Mouse (Mus musculus) CH12.LX (cell line): Measurements from ENCODE around the gene Zscan29.

Experiments
- CHD2 ChIP-seq: IDR thresholded peaks from 2 replicates; pipeline ENCODE4 v1.6.1; 2011; ENCODE audit warnings: low read length, improper control_type of control experiment
- CTCF ChIP-seq, 2 experiments: IDR thresholded peaks in 1 of 2; conservative IDR thresholded peaks in 1 of 2; 2 replicates each; pipeline ENCODE4 v1.5.1; 2011 to 2012; ENCODE audit warnings: low read depth in 2 of 2, low read length in 2 of 2, improper control_type of control experiment in 1 of 2, inconsistent platforms in 1 of 2, mild to moderate bottlenecking in 1 of 2, moderate library complexity in 1 of 2
- EP300 ChIP-seq: IDR thresholded peaks from 2 replicates; pipeline ENCODE4 v1.6.1; 2011; ENCODE audit warnings: low read length, improper control_type of control experiment
- HCFC1 ChIP-seq: IDR thresholded peaks from 2 replicates; pipeline ENCODE4 v1.6.1; 2012; ENCODE audit warnings: low read depth, mild to moderate bottlenecking, inconsistent platforms, low read length, improper control_type of control experiment
- KAT2A ChIP-seq: IDR thresholded peaks from 2 replicates; pipeline ENCODE4 v1.6.1; 2012; ENCODE audit warnings: low read length, improper control_type of control experiment, inconsistent platforms; ENCODE audit not compliant: insufficient replicate concordance
- NELFE ChIP-seq: IDR thresholded peaks from 2 replicates; pipeline ENCODE4 v1.6.1; 2011; ENCODE audit warnings: low read depth, low read length, improper control_type of control experiment
- POLR2A ChIP-seq: IDR thresholded peaks from 2 replicates; pipeline ENCODE4 v1.6.1; 2011; ENCODE audit warnings: low read depth, mild to moderate bottlenecking, improper control_type of control experiment, low read length
- RCOR1 ChIP-seq: conservative IDR thresholded peaks from 2 replicates; pipeline ENCODE4 v1.6.1; 2012; ENCODE audit warnings: low read depth, mild to moderate bottlenecking, inconsistent platforms, low read length, improper control_type of control experiment

- TF ChIP-seq RCOR1 (no peak), CTCF (conservative IDR thresholded peaks at IDR 0.05 in 1 of 2, IDR thresholded peaks at IDR 0.05 in 1 of 2; ENCODE audit: low read depth in 2 of 2, low read length in 2 of 2) (no peak), EP300 (no peak), CHD2 (no peak), KAT2A (no peak), POLR2A (no peak), NELFE (no peak), HCFC1 (no peak)
Observed at GRCm38 (mm10) chr2:121169173-121169572, 1.8 kb downstream of the Zscan29 start.
